Mouse (Mus musculus) left cerebral cortex, postnatal 14 days (tissue): ENCODE measurements around the gene Mpzl2. TPM values are rescaled to one million over a fixed set of nuclear protein-coding genes. Genes with fewer than 3 reads are reported as not detected.

Experiments used
- DNase-seq, 2 experiments: peaks; one replicate each; pipeline ENCODE4 v3.0.0; 2021 to 2022; ENCODE audit warnings: low spot score in 2 of 2, mixed read lengths in 1 of 2
- intact Hi-C: fragments of 180-260 bp; cut with DNase I; formaldehyde crosslinking; loops from one replicate; pipeline ENCODE4 v1.15.1; 2025
- long read RNA-seq, 2 experiments: library from polyadenylated mRNA; stranded (forward); transcript quantifications; one replicate each; pipeline ENCODE4 v2.0.0; 2021
- total RNA-seq, 2 experiments: library from RNA; stranded (reverse); gene quantifications; 2 replicates each; pipeline ENCODE4 v1.2.3; 2021

Mpzl2 gene
- 1 to 10 TPM; 1.2 to 1.9 TPM for total RNA-seq
- long read RNA-seq, experiment 1, partial matches to known transcripts, result 0 of 1 reads
- long read RNA-seq, experiment 1, other reads (novel, unspliced or antisense), result 0 of 1 reads
- long read RNA-seq, experiment 2, partial matches to known transcripts, result 0 of 5 reads
- long read RNA-seq, experiment 2, other reads (novel, unspliced or antisense), result 1 of 5 reads

DNA sequence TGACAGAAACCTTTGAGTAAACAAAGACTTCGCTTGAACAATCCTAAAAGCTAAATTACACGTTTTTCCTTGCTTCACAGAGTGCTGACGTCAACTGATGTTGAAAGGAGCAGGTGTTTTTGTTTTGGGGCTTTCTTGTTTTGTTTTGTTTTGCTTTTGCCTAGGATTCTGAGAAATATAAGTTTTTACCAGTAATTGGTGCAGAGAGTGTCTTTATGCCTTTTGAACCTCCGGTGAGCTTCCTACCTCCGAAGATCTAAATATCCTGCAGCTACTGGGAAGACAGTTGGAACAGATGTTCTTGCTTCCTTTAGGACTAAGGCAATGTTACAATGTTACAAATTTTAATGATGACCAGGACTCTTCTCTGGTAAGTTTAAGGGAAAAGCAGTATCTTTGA is at the start of gene Mpzl2:
TSS of gene Mpzl2 (plus strand) at position 301 of the 400 bp plus-strand sequence.
- intact Hi-C loops, result no loop called here
- DNase-seq, result no peak

DNA sequence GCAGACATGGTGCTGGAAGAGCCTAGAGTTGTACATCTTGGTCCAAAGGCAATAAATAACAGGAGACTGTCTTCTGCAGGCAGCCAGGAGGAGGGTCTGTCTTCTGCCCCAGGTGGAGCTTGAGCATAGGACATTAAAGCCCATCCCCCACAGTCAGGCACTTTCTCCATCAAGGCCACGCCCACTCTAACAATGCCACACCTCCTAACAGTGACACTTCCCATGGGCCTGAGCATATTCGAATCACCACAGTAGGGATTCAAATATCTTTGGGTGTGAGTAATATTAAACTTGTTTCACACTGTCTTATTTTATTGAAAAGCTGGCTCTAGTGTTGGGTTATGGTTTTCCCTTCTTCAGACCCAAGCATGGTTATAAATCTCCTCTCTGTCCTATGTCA is 47.8 kb upstream of the Mpzl2 start:
- intact Hi-C loops, result no loop called here
- no peak for DNase-seq

GRCm38 (mm10) chr9:44992271-44992670 is 47.3 kb upstream of the Mpzl2 start:
- intact Hi-C loops, result no loop called here
- DNase-seq, result no peak

DNA sequence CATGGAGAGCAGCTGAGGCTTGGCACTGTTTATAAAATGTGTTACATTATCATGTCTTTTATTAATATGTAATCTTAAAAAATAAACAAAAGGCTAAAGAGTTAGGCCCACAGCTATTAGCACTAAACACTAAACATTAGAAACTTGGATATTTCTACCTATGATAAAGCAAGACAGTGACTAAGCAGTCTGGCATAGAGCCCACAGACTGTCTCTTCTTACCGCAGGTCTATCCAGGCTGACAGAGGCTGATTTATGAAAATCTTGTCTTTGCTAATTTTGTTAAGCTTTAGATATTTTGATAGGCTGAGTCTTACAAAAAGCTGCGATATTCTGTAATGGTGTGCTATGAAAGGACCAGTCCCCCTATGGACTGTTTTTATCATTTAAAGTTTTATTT is 46.3 kb upstream of the Mpzl2 start:
- intact Hi-C loops, result no loop called here
- no peak for DNase-seq

- intact Hi-C loops, result no loop called here
- no peak for DNase-seq
Measured at GRCm38 (mm10) chr9:44994962-44995361, 44.6 kb upstream of the Mpzl2 start.

DNA sequence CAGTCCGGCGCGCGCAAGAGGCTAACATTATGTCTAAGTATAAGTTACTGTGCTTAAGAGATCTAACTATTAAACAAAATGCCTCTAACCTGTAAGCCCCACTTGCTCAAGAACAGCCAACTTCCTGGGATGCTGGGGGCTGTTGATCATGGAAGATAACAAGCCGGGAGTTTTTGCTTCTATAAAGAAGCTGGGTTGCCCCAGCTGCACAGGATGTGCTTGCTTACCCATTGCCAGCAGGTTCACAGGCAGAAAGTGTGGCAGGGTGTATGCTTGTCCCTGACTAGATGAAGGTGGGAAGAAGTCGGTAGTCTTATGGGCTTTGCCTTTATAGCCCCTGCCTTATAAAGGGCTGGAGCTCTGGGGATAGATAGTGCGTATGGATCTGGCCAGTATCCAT is 43.0 kb upstream of the Mpzl2 start:
- no peak for DNase-seq

GRCm38 (mm10) chr9:44998138-44998537 is 41.5 kb upstream of the Mpzl2 start:
- no peak for DNase-seq
- intact Hi-C loops, result no loop called here

More for the DNA sequence above, 43.0 kb upstream of the Mpzl2 start:
- intact Hi-C loops, result no loop called here

- no peak for DNase-seq
- intact Hi-C loops, result no loop called here
Measured at GRCm38 (mm10) chr9:44999171-44999570, 40.4 kb upstream of the Mpzl2 start.

DNA sequence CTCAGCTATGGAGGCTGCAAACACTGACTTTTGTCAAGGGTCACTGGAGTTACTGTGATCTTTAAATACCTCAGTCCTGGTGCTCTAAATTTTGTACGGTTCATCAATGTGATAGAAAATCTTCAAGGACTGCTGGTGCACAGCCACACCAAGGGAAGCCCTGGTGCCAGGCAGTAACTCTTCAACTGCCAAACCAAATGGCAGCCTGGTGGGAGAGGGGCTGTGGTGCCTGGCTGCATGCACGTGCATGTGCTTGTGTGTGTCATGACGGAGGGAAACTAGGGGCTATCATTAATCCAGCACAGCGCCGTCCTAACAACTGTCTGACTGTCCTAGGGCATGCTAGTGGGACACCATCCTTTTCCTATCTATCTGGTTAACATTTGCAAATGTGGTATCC is 39.8 kb upstream of the Mpzl2 start:
- no peak for DNase-seq
- intact Hi-C loops, result no loop called here

DNA sequence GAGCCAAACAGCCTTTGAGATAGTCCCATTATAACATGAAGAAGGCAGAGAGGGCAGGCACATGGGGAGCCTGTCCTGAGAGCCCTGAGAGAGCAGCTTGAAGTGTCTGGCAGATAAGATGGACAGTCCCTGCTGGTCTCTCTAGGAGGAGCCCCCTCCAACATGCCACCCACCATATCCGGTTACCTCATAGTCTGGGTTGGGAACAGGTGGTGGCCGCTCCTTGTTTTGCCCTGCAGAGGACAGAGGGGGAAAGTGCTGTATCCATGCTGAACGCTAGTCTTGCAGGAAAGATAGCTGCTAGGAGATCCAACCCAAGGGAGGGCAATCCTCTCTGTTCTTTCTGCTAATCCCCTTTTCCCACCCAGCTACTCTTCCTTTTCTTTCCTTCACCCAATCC is 39.4 kb upstream of the Mpzl2 start:
- DNase-seq, result no peak

GRCm38 (mm10) chr9:45007404-45007803 is 32.2 kb upstream of the Mpzl2 start:
- intact Hi-C loops, result no loop called here
- no peak for DNase-seq

More for the DNA sequence above, 39.4 kb upstream of the Mpzl2 start:
- intact Hi-C loops, result no loop called here

DNA sequence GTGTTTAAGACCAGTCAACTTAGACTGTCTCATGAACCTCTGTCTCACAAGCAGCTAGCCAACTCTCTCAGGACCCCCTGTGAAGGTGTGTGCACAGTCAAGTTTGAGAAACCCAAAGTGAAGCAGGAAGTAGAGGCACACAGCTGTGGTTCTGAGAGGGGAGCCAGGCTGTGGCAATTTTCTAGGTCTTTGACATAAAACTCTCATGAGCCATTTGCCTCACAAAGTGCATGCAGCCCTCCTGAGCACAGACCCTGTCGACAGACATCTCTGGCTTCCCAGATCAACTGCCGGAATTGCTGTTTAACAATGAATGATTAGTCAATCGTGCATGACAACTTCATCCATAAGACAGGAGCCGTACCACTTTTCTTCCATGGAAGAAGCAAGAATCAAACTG is 31.3 kb upstream of the Mpzl2 start:
- DNase-seq, result no peak
- intact Hi-C loops, result no loop called here

GRCm38 (mm10) chr9:45009180-45010078 is 30.2 kb upstream of the Mpzl2 start, which contains the start of gene Cd3e:
Gene Cd3e (minus strand): TSS chr9:45009627.
- intact Hi-C loops, result no loop called here
- no peak for DNase-seq

- intact Hi-C loops, result no loop called here
- DNase-seq, result no peak
Measured at GRCm38 (mm10) chr9:45010461-45010860, 29.1 kb upstream of the Mpzl2 start.

DNA sequence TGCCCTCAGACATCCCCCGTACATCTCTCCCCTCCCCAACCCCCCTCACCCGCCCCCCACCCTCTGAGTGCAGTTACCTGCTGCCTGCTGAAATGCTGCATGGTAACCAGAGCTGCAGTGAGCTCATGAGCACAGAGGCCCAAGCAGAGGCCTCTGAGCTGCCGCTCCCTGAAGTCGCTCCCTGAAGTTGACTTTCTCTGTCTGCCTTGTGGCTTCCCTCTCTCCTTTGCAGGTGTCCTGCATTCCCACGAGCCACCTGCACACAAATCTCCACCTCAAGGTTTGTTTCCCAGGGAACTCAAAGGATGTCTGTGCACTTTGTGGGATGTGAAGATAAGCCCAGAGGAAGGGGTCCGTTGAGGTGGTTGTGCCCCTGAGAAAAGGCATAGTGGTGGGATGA is 28.3 kb upstream of the Mpzl2 start:
- intact Hi-C loops, result no loop called here
- DNase-seq, result no peak

- no peak for DNase-seq
- intact Hi-C loops, result no loop called here
Measured at GRCm38 (mm10) chr9:45014879-45015278, 24.7 kb upstream of the Mpzl2 start.

GRCm38 (mm10) chr9:45015841-45016240 is 23.8 kb upstream of the Mpzl2 start:
- intact Hi-C loops, result no loop called here
- DNase-seq, result no peak

DNA sequence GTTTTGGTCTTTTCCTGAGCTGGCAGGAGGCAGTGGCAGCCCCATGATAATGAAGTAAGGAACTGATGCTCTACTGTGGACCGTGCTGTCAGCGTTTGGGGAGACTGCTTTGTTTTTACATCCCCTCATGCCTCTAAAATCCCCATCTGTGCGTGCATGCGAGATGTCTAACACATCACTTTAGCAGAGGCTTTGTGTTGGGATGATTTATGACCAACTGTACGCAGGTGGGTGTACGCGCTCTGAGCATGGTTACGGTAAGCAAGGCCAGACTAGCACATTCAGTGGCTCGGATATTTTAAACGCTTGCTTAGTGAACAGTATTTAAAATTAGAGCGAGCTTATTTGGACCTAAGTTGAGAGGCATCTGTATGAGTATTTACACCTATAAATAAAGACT is 21.6 kb upstream of the Mpzl2 start:
- peak; percentile 42 for DNase-seq
- intact Hi-C loops, result no loop called here

GRCm38 (mm10) chr9:45022800-45023199 is 16.8 kb upstream of the Mpzl2 start:
- intact Hi-C loops, result loop anchor here (2.0 kb wide), 1 partner anchor 124 kb away; no protein-coding TSS in a partner anchor
- peak; percentile 52 to 72 for DNase-seq

DNA sequence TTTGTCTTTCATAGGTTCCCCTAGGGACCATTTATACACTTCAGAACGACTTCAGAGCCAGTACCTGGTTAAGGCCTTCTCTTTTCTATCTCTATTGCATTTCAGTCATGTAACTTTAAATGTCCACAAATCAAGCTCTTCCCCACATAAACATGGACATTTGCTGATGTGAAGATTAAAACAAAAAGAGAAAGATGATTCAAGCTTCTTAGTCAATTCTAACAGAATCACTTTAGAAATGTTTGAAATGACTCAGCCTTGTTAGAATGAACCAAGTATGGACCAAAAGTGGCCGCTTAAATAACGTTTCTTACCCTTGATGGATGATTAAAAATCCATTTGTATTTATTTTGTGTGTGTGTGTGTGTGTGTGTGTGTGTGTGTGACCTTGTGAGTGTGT is 16.0 kb upstream of the Mpzl2 start:
- intact Hi-C loops, result loop anchor here (2.0 kb wide), 1 partner anchor 123 kb away; no protein-coding TSS in a partner anchor
- DNase-seq, result no peak

DNA sequence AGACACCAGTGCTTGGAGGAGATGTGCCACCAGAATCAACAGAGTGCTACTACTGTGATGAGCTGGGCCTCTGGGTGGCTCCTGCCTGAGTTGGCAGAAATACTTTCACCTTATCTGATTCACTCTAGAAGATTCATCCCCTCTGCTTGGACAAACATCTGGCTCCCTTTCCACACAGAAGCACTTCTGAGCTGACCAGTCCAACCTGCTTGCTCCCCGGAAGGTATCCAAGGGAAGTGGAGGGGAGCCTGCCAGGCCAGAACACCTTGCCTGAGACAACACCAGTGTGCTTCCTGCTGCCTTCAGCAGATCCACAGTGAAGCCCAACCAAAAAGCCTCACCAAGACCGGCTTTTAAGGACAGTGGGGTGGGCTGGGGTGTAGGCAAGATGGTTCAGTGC is 15.4 kb upstream of the Mpzl2 start:
- intact Hi-C loops, result no loop called here
- no peak for DNase-seq
